Mouse (Mus musculus): ENCODE data around the gene Numb. TPM values are rescaled to one million over a fixed set of nuclear protein-coding genes. Genes with fewer than 3 reads are reported as not detected.

Numb gene
- total and polyA plus RNA-seq, 3 experiments, result 8.4 to 14.6 TPM; not detected in 1

GRCm38 (mm10) chr12:83860688-83861087 is 61.0 kb downstream of the Numb start:
- Histone ChIP-seq H3K4me3 (ENCODE audit: control insufficient read depth in 1 of 2, insufficient read depth in 1 of 2, low read depth in 2 of 2, low read length in 2 of 2) (no peak overlapping the region), H3K4me1 (ENCODE audit: control insufficient read depth in 1 of 2, insufficient read depth in 2 of 2, low read length in 2 of 2) (peaks cover 2 to 9% of the 10 kb centered on the region in 2 experiments; a peak in 3 of 4 replicates), H3K79me2 (ENCODE audit: control insufficient read depth, insufficient read depth, low read length, poor library complexity) (no peaks in the 10 kb centered on the region), H3K9me3 (replicated peaks; ENCODE audit: insufficient read depth, low read length) (no peaks in the 10 kb centered on the region), H3K36me3 (ENCODE audit: control insufficient read depth in 1 of 2, insufficient read depth in 2 of 2, low read length in 2 of 2) (peaks cover 0 to 17% of the 10 kb centered on the region in 2 experiments; a peak in 2 of 4 replicates), H3K9ac (ENCODE audit: control insufficient read depth, low read depth, low read length, poor library complexity, severe bottlenecking) (no peak overlapping the region), H3K27me3 (ENCODE audit: control insufficient read depth in 1 of 2, insufficient read depth in 2 of 2, low read length in 2 of 2) (no peaks in the 10 kb centered on the region), H3K27ac (ENCODE audit: control insufficient read depth, low read depth, low read length) (peak overlapping the region; percentile 1; the same call in 1 of the 2 replicates)
- peak; percentile 69 for DNase-seq (ENCODE audit: low read depth, low spot score)
- TF ChIP-seq EP300 (IDR thresholded peaks at IDR 0.05; ENCODE audit: low read depth in 1 of 2, low read length in 2 of 2), result 0 out of 4 replicates have a peak, but pooled peaks of 1 of the 2 experiments have one; percentile 25
- TF ChIP-seq NELFE (IDR thresholded peaks at IDR 0.05; ENCODE audit: low read depth, low read length), result no peak
- peak; percentile 43; the same call in 1 of the 2 replicates for TF ChIP-seq USF1 (IDR thresholded peaks at IDR 0.05; ENCODE audit: low read depth, low read length)

GRCm38 (mm10) chr12:83858052-83858451 is 63.7 kb downstream of the Numb start:
- Histone ChIP-seq H3K27me3 (ENCODE audit: control insufficient read depth in 1 of 2, insufficient read depth in 2 of 2, low read length in 2 of 2) (no peaks in the 10 kb centered on the region), H3K27ac (ENCODE audit: control insufficient read depth, low read depth, low read length) (no peak overlapping the region), H3K4me1 (ENCODE audit: control insufficient read depth in 1 of 2, insufficient read depth in 2 of 2, low read length in 2 of 2) (peaks cover 2 to 9% of the 10 kb centered on the region in 2 experiments; a peak in 3 of 4 replicates), H3K4me3 (ENCODE audit: control insufficient read depth in 1 of 2, insufficient read depth in 1 of 2, low read depth in 2 of 2, low read length in 2 of 2) (no peak overlapping the region), H3K36me3 (ENCODE audit: control insufficient read depth in 1 of 2, insufficient read depth in 2 of 2, low read length in 2 of 2) (peaks cover 0 to 19% of the 10 kb centered on the region in 2 experiments; a peak in 2 of 4 replicates), H3K79me2 (ENCODE audit: control insufficient read depth, insufficient read depth, low read length, poor library complexity) (no peaks in the 10 kb centered on the region), H3K9me3 (replicated peaks; ENCODE audit: insufficient read depth, low read length) (no peaks in the 10 kb centered on the region), H3K9ac (ENCODE audit: control insufficient read depth, low read depth, low read length, poor library complexity, severe bottlenecking) (no peak overlapping the region)
- DNase-seq (ENCODE audit: low read depth, low spot score), result no peak
- TF ChIP-seq ZNF384 (IDR thresholded peaks at IDR 0.05; ENCODE audit: low read depth, low read length), result no peak
- no peak for TF ChIP-seq NELFE (IDR thresholded peaks at IDR 0.05; ENCODE audit: low read depth, low read length)
- TF ChIP-seq ZMIZ1 (IDR thresholded peaks at IDR 0.05; ENCODE audit: low read depth, low read length), result no peak
- no peak for TF ChIP-seq USF2 (IDR thresholded peaks at IDR 0.05; ENCODE audit: borderline replicate concordance in 1 of 2, insufficient read depth in 1 of 2, low read depth in 1 of 2, low read length in 2 of 2)
- no peak for TF ChIP-seq RCOR1 (IDR thresholded peaks at IDR 0.05; ENCODE audit: low read depth, low read length)
- no peak for TF ChIP-seq MYB (IDR thresholded peaks at IDR 0.05; ENCODE audit: low read depth, low read length)
- TF ChIP-seq BHLHE40 (IDR thresholded peaks at IDR 0.05; ENCODE audit: borderline replicate concordance, low read depth, low read length), result no peak
- no peak for TF ChIP-seq TCF12 (IDR thresholded peaks at IDR 0.05; ENCODE audit: low read depth, low read length)
- no peak for TF ChIP-seq GABPA (IDR thresholded peaks at IDR 0.05; ENCODE audit: low read depth, low read length)
- TF ChIP-seq KAT2A (conservative IDR thresholded peaks at IDR 0.05; ENCODE audit: low read depth, low read length), result no peak
- TF ChIP-seq GATA1 (IDR thresholded peaks at IDR 0.05; ENCODE audit: low read depth, low read length), result no peak
- no peak for TF ChIP-seq CHD2 (IDR thresholded peaks at IDR 0.05; ENCODE audit: low read length)

GRCm38 (mm10) chr12:83855211-83855610 is 66.5 kb downstream of the Numb start:
- Histone ChIP-seq H3K79me2 (ENCODE audit: control insufficient read depth, insufficient read depth, low read length, poor library complexity) (no peaks in the 10 kb centered on the region), H3K4me1 (ENCODE audit: control insufficient read depth in 1 of 2, insufficient read depth in 2 of 2, low read length in 2 of 2) (no peaks in the 10 kb centered on the region; a peak in 1 of 4 replicates), H3K9me3 (replicated peaks; ENCODE audit: insufficient read depth, low read length) (no peaks in the 10 kb centered on the region), H3K27ac (ENCODE audit: control insufficient read depth, low read depth, low read length) (no peak overlapping the region), H3K27me3 (ENCODE audit: control insufficient read depth in 1 of 2, insufficient read depth in 2 of 2, low read length in 2 of 2) (no peaks in the 10 kb centered on the region), H3K36me3 (ENCODE audit: control insufficient read depth in 1 of 2, insufficient read depth in 2 of 2, low read length in 2 of 2) (peaks cover 0 to 2% of the 10 kb centered on the region in 2 experiments; a peak in 2 of 4 replicates), H3K9ac (ENCODE audit: control insufficient read depth, low read depth, low read length, poor library complexity, severe bottlenecking) (no peak overlapping the region), H3K4me3 (ENCODE audit: control insufficient read depth in 1 of 2, insufficient read depth in 1 of 2, low read depth in 2 of 2, low read length in 2 of 2) (no peak overlapping the region)
- DNase-seq (ENCODE audit: low read depth, low spot score), result no peak
- TF ChIP-seq E2F4 (IDR thresholded peaks at IDR 0.05; ENCODE audit: borderline replicate concordance, low read depth, low read length) (no peak), UBTF (IDR thresholded peaks at IDR 0.05; ENCODE audit: borderline replicate concordance, insufficient read depth, low read depth, low read length) (no peak), MEF2A (IDR thresholded peaks at IDR 0.05; ENCODE audit: extremely low read depth, insufficient replicate concordance, low read depth, low read length, poor library complexity, severe bottlenecking) (no peak), ZMIZ1 (IDR thresholded peaks at IDR 0.05; ENCODE audit: low read depth, low read length) (no peak), RAD21 (IDR thresholded peaks at IDR 0.05; ENCODE audit: low read depth, low read length) (no peak), POLR2A (IDR thresholded peaks at IDR 0.05; ENCODE audit: control insufficient read depth in 1 of 2, insufficient read depth in 1 of 2, low read depth in 1 of 2, low read length in 2 of 2, poor library complexity in 1 of 2) (no peak), CHD1 (IDR thresholded peaks at IDR 0.05; ENCODE audit: low read depth, low read length) (no peak), GABPA (IDR thresholded peaks at IDR 0.05; ENCODE audit: low read depth, low read length) (no peak), TBP (IDR thresholded peaks at IDR 0.05; ENCODE audit: low read depth, low read length) (no peak)

All from MEL (cell line).